33 mouse cellular contexts compared by ENCODE assay signal in genomic region chr4:104257776-104258175, GRCm38 (mm10).
DNase-seq lines count a peak whose midpoint lies in the region; ATAC-seq lines count a peak whose summit lies in the region.
"Had no signal": no experiment of that assay in that cellular context is flagged by ENCODE, and none has a peak within 500 bp of the region (broad histone marks: within the 10 kb centered on the region; RNA-seq: fewer than 3 reads in every experiment).

No protein-coding gene starts in this region.

- no peak overlapping the region for H3K9ac ChIP-seq in forebrain, embryonic 15.5 days (replicated peaks)
- H3K9ac ChIP-seq in forebrain, embryonic 12.5 days: no peak overlapping the region
- H3K9ac ChIP-seq: embryonic facial prominence, embryonic 13.5 days; heart, embryonic 12.5 days; hindbrain, embryonic 13.5 days; limb, embryonic 13.5 days; lung, embryonic 15.5 days; midbrain, embryonic 15.5 days; neural tube, embryonic 15.5 days had no signal

- ATAC-seq in forebrain, embryonic 15.5 days (replicated peaks): no peak; the same call in 1 of the 2 replicates
- ATAC-seq in forebrain, embryonic 12.5 days (ENCODE audit: low FRiP score): no peak
- ATAC-seq: CD4-positive, CD25-positive, alpha-beta regulatory T cell, adult 4 months; intestine, embryonic 16.5 days; midbrain, embryonic 15.5 days had no signal

- H3K27me3 ChIP-seq in forebrain, embryonic 15.5 days: no peaks in the 10 kb centered on the region
- H3K27me3 ChIP-seq in forebrain, embryonic 12.5 days: no peaks in the 10 kb centered on the region
- H3K27me3 ChIP-seq: embryonic facial prominence, embryonic 13.5 days; heart, embryonic 12.5 days; hindbrain, embryonic 13.5 days; limb, embryonic 13.5 days; lung, embryonic 15.5 days; midbrain, embryonic 15.5 days; neural tube, embryonic 15.5 days had no signal

- H3K4me1 ChIP-seq in forebrain, embryonic 15.5 days: 0 out of 2 replicates have a peak, but pooled peaks cover 6% of the 10 kb centered on the region
- H3K4me1 ChIP-seq in forebrain, embryonic 12.5 days: no peaks in the 10 kb centered on the region
- H3K4me1 ChIP-seq: embryonic facial prominence, embryonic 13.5 days; heart, embryonic 12.5 days; hindbrain, embryonic 13.5 days; limb, embryonic 13.5 days; lung, embryonic 15.5 days; midbrain, embryonic 10.5 days; midbrain, embryonic 15.5 days; neural tube, embryonic 15.5 days had no signal

- DNase-seq in layer of hippocampus, adult 18-20 months (ENCODE audit: low spot score in 2 of 2): peak; percentile 31 to 75
- no peak for DNase-seq in layer of hippocampus, postnatal 10 days (ENCODE audit: low spot score in 2 of 2)
- peak; percentile 42 to 55 for DNase-seq in layer of hippocampus, adult 8-10 months (ENCODE audit: low spot score in 2 of 2)
- DNase-seq in adrenal gland, adult 8-10 months: no peak
- no peak for DNase-seq in kidney, postnatal 10 days
- DNase-seq: adrenal gland, postnatal 25 days; cerebellum, adult 8-10 months; embryo, embryonic 11 days; gastrocnemius, adult 2 months; gastrocnemius, postnatal 36 days; heart, adult 18-20 months; heart, postnatal 4 days; kidney, adult 8-10 months; retina, postnatal 1 day; spleen, adult 18-20 months; thymus, adult 2 months; thymus, postnatal 4 days had no signal

- H3K36me3 ChIP-seq in forebrain, embryonic 15.5 days: no peaks in the 10 kb centered on the region
- no peaks in the 10 kb centered on the region for H3K36me3 ChIP-seq in forebrain, embryonic 12.5 days (replicated peaks)
- H3K36me3 ChIP-seq: embryonic facial prominence, embryonic 13.5 days; heart, embryonic 12.5 days; hindbrain, embryonic 13.5 days; limb, embryonic 13.5 days; lung, embryonic 15.5 days; midbrain, embryonic 10.5 days; midbrain, embryonic 15.5 days; neural tube, embryonic 15.5 days had no signal

- peak overlapping the region; percentile 28 for H3K27ac ChIP-seq in forebrain, embryonic 15.5 days (replicated peaks)
- no peak overlapping the region for H3K27ac ChIP-seq in forebrain, embryonic 12.5 days
- H3K27ac ChIP-seq: embryonic facial prominence, embryonic 13.5 days; gastrocnemius, adult 2 months; hindbrain, embryonic 13.5 days; kidney, postnatal 0 days; limb, embryonic 13.5 days; lung, embryonic 15.5 days; midbrain, embryonic 10.5 days; midbrain, embryonic 15.5 days; neural tube, embryonic 15.5 days; stomach, postnatal 0 days had no signal

- H3K4me2 ChIP-seq in forebrain, embryonic 15.5 days (replicated peaks): no peak overlapping the region
- H3K4me2 ChIP-seq in forebrain, embryonic 12.5 days: no peak overlapping the region
- H3K4me2 ChIP-seq: embryonic facial prominence, embryonic 13.5 days; heart, embryonic 12.5 days; hindbrain, embryonic 13.5 days; limb, embryonic 13.5 days; liver, embryonic 11.5 days; lung, embryonic 15.5 days; midbrain, embryonic 15.5 days; neural tube, embryonic 15.5 days had no signal

- whole genome bisulfite sequencing in forebrain, embryonic 15.5 days: 53% methylated on average over 8 of the region's 8 CpGs
- WGBS in forebrain, embryonic 12.5 days: 85% methylated on average over 8 of the region's 8 CpGs

- no peak overlapping the region for H3K4me3 ChIP-seq in forebrain, embryonic 15.5 days
- H3K4me3 ChIP-seq in forebrain, embryonic 12.5 days (replicated peaks): no peak overlapping the region
- H3K4me3 ChIP-seq: embryonic facial prominence, embryonic 13.5 days; erythroblast, embryonic 14.5 days; gastrocnemius, adult 2 months; heart, embryonic 12.5 days; hindbrain, embryonic 13.5 days; limb, embryonic 13.5 days; lung, embryonic 15.5 days; midbrain, embryonic 10.5 days; midbrain, embryonic 15.5 days; neural tube, embryonic 15.5 days had no signal

- H3K9me3 ChIP-seq in forebrain, embryonic 15.5 days: no peaks in the 10 kb centered on the region
- H3K9me3 ChIP-seq in forebrain, embryonic 12.5 days: no peaks in the 10 kb centered on the region
- H3K9me3 ChIP-seq: embryonic facial prominence, embryonic 13.5 days; heart, embryonic 12.5 days; hindbrain, embryonic 13.5 days; limb, embryonic 13.5 days; lung, embryonic 15.5 days; midbrain, embryonic 10.5 days; midbrain, embryonic 15.5 days; neural tube, embryonic 15.5 days had no signal

Comparison
In these comparisons a context has a peak if more than half of its experiments do, and no peak if none do; other contexts are left out.
1. DNase-seq: peak in layer of hippocampus, adult 18-20 months (2 of 2) and layer of hippocampus, adult 8-10 months (2 of 2); none in layer of hippocampus, postnatal 10 days (0 of 2), adrenal gland, adult 8-10 months (single experiment) and kidney, postnatal 10 days (single experiment).